Mouse (Mus musculus) spleen, adult 2 months (tissue): ENCODE measurements at regions not wholly inside any gene's neighbourhood (a gene's known extent, or its start where the extent isn't known, plus 50 kb on each side); places are given as distances from the start of the nearest gene placed in this dataset.

ENCODE experiments used
- CTCF ChIP-seq: fragments of 200-500 bp; IDR thresholded peaks from 2 replicates; pipeline ENCODE4 v1.5.1; 2011; ENCODE audit warnings: mild to moderate bottlenecking, inconsistent platforms; ENCODE audit not compliant: insufficient read depth, insufficient read length, insufficient replicate concordance; ENCODE audit errors: extremely low read depth
- POLR2A ChIP-seq: fragments of 200-500 bp; IDR thresholded peaks from 2 replicates; pipeline ENCODE4 v1.6.1; 2011; ENCODE audit warnings: low read depth, low read length, inconsistent platforms

- no peak for TF ChIP-seq POLR2A
- no peak for TF ChIP-seq CTCF
Measured at GRCm38 (mm10) chr3:129474451-129474850, 57.7 kb upstream of the Elovl6 start.
